Mouse (Mus musculus) heart, postnatal 25 days (tissue): ENCODE measurements around the gene Ugp2. TPM values are rescaled to one million over a fixed set of nuclear protein-coding genes. Genes with fewer than 3 reads are reported as not detected.
"Not testable (repeated sequence)": the region's sequence is repeated elsewhere in the genome, so short reads cannot be mapped to it uniquely, and the experiment has no call there.

Source experiments
- DNase-seq: peaks from one replicate; pipeline ENCODE4 v3.0.0; 2022; ENCODE audit warnings: low spot score
- intact Hi-C: fragments of 180-260 bp; cut with DNase I; formaldehyde crosslinking; loops from one replicate; pipeline ENCODE4 v1.15.1; 2025
- total RNA-seq, 2 experiments: library from RNA; stranded (reverse); gene quantifications; 2 replicates each; pipeline ENCODE4 v1.2.3; 2021

Ugp2 gene
- total RNA-seq, 2 experiments from 2014 or later = 206 to 224 TPM

- intact Hi-C loops = no loop called here
- no peak for DNase-seq
These were observed 31.9 kb downstream of the Ugp2 start for GRCm38 (mm10) chr11:21339088-21339487.

DNA sequence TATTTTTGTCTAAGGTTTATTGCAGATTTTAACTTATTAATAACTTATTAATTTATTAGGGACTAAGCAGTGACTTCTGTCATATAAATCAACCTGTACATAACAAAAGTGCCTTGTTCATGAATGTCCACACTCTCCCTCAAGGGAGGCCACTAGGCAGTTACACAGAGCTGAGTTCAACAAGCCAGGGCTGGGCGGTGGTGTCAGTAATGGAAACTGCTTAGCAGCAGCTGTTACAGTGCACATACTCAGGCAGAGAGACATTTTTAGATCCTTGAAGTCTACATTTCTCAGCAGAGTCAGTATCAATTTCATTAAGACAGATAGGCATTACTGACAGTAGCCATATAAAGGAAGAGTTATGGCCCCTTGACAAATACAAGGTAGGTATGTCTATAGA, 33.1 kb downstream of the Ugp2 start:
- intact Hi-C loops = no loop called here
- DNase-seq = no peak

DNA sequence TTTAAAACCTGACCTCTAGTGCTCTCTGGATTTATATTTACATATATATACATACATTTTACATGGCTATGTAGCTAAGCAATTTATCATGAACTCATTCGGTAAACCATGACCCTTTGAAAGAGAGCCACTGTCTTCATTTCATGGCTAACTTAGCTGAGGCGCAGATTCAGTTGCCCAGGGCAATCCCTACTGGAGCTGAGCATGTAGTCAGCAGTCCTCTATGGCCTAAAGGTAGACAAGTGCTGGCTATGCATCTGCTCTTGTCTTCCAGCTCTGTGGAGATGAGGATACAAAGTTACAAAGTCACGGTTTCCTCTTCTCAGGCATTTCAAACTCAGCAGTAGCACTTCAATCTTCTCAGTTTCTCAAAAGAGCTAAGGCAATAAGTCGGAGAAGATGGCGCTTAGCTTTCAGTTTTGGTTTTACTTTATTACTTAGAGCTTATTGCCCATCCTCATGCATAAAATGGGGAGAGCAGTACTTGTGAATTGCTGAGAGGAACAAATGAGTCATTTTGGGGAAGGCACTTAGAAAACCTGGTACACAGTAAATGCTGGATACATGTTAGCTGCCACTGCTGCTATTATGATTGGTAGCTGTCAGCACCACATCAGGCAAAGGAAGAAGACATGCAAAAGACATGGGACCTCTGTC, 38.2 kb downstream of the Ugp2 start:
- intact Hi-C loops = no loop called here
- no peak for DNase-seq

GRCm38 (mm10) chr11:21328141-21328540, 42.9 kb downstream of the Ugp2 start:
- intact Hi-C loops = no loop called here
- DNase-seq = no peak

DNA sequence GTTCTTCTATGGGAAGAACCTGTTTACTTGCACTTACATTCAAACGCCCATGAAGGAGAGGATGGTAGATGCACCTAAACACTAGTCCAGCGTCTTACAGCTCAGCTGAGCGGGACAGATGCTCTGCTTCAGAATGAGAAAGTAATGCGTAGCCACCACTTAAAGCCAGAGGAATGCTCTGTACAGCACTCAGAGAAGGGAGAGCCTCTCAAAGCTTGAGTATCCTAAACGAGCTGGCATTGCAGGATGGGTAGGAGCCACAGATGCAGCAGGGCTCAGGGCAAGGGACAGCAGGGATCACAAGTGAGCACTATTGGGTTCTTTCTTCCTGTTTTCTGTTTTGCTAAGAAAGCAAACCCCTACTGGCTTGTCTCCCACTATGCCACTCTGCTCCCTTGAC, 43.5 kb downstream of the Ugp2 start:
- intact Hi-C loops = no loop called here
- no peak for DNase-seq

GRCm38 (mm10) chr11:21326770-21327169, 44.2 kb downstream of the Ugp2 start:
- DNase-seq = no peak
- intact Hi-C loops = no loop called here

DNA sequence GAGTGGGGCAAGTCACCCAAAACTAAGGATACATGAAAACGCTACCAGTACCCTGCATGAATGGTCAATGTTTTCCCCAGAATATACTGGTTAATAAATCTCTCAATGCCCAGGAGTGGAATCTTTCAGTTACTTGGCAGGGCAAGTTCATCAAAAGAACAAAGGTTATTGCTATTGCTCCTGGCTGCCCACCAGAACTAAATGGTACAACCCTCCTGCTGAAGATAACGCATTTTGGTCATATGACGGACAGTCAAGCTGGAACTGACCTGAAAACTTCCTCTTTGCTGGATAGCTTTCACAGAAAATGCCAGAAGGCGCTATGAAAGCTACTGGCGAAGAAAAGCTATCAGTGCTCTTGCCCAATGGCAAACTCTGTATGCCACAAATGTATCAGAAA, 45.2 kb downstream of the Ugp2 start:
- intact Hi-C loops = no loop called here
- no peak for DNase-seq

DNA sequence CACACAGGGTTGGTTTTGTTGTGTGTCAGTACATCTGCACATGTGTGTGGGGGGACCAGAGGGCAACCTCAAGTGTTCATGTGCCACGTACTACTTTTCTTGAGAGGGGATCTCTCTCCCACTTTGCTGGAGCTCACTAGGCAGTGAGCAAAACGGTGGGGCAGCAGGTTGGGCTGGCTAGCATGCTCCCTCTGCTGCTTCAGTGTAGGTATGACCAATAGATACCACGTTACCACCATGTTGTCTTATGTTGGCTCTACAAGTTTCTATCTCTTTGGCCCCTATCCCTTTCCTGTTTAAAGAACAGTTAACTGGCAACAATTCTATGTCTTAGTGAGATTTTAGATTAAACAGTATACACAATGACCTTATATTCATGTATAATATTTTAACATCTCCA, 48.7 kb downstream of the Ugp2 start:
- DNase-seq = no peak
- intact Hi-C loops = no loop called here

DNA sequence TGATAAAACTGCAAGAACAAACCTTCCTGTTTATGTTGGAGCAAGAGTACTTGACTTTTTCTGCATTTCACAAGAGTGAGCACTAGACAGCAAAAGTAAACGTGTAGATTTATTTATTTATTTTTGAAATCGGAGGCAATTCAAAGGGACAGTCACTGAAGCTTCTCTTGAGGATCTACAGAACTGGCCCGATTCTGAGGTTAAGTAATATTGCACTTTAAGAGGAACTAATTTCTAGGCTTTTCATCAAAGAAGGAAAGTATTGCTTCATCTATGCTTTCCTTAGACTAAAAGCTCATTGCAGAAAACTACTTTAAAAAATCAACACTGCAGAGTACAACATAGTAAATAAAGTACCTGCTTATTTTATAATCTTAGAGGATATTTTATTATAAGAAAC, 49.4 kb downstream of the Ugp2 start:
- intact Hi-C loops = no loop called here
- no peak for DNase-seq

- intact Hi-C loops = no loop called here
- peak; percentile 16 for DNase-seq
These were observed 56.9 kb downstream of the Ugp2 start for GRCm38 (mm10) chr11:21313922-21314657.

DNA sequence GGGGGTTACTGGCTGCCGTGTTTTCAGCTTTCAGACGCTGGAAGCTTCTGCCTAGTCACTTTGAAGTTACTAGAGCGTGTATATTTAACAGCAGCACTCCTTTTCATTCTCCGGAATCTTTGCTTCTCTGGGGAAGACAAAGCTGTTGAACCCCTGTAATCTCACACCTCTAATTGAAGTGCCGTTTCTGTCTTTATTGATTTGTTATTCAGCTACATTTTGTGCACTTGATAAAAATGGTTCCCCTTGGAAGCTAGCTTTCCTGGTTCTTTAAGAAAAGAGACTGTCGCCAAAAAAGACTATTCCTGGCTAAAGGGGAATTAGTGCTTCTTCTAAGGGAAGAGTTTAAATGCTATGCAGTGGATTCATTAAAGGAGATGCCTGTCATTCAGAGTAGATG, 61.5 kb downstream of the Ugp2 start:
- intact Hi-C loops = loop anchor here (5.0 kb wide), 1 partner anchor 143 kb away; no protein-coding TSS in a partner anchor
- no peak for DNase-seq

DNA sequence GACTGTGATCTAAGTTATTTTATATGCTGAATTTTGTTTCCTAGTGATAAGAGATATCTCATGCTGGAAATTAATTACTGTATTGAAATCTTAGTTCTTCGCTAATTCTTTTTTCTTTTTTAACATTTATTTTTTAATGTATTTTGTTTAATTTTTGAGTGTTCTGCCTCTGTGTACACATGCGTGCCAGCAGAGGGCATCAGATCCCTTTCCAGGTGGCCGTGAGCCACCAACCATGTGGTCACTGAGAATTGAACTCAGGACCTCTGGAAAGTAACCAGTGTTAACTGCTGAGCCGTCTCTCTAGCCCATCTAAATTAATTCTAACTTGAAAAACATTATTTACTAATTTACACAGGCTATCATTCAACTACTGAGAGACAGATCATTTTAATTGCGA, 62.9 kb downstream of the Ugp2 start:
- intact Hi-C loops = loop anchor here (5.0 kb wide), 1 partner anchor 144 kb away; no protein-coding TSS in a partner anchor
- no peak for DNase-seq

DNA sequence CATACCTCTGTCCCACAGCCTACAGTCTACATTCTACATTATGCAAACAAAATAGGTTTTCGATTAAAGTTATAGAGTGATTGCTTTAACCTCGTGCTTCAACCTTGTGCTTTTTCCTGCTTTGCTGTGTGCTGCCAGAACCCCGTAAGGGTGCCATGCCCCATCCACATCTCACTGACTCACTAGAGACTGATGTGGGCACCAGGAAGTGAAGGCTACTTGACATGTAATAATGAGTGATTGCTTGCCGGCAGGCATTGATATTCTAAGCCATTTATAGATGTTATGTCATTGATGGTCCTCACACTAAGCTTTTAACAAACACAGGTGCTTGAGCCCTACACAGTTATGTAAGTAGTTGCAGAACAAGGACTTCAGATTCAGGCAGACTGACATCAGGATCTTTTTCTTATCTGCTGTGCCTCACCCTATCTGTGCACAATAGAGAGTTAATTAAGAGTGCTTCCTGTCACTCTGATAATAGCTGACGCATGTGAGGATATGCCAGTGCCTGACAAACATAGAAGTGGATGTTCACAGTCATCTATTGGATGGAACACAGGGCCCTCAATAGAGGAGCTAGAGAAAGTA, 63.8 kb downstream of the Ugp2 start:
- DNase-seq = no peak
- intact Hi-C loops = loop anchor here (5.0 kb wide), 1 partner anchor 145 kb away; no protein-coding TSS in a partner anchor

DNA sequence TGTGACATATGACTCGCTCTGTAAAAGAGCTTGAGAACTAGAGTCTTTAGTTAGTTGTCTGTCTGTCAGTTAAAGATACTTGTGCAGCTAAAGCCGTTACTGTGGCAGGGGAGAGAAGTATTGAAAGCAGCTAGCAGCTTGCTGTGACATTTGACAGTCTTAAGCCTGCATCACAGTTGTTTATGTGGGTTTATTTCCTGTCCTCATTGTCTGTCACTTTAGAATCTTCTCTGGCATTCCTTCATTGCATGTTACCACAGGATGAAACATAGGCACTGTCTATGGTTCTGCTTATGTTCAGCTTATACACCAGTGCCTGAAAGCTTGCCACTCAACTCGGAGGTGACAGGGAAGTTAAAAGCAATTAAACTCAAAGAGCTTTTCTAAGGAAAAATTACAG, 67.4 kb downstream of the Ugp2 start:
- intact Hi-C loops = no loop called here

GRCm38 (mm10) chr11:21295486-21295885, 75.5 kb downstream of the Ugp2 start:
- intact Hi-C loops = no loop called here
- no peak for DNase-seq

More for the DNA sequence above, 67.4 kb downstream of the Ugp2 start:
- no peak for DNase-seq

- DNase-seq, intact Hi-C loops: not testable (repeated sequence)
These were observed 82.8 kb downstream of the Ugp2 start for GRCm38 (mm10) chr11:21288153-21288552.

- no peak for DNase-seq
- intact Hi-C loops = no loop called here
These were observed 84.6 kb downstream of the Ugp2 start for GRCm38 (mm10) chr11:21286391-21286790.

GRCm38 (mm10) chr11:21276151-21276550, 94.8 kb downstream of the Ugp2 start:
- intact Hi-C loops = no loop called here

More at GRCm38 (mm10) chr11:21276151-21276550, 94.8 kb downstream of the Ugp2 start:
- no peak for DNase-seq
